Mouse (Mus musculus) retina, postnatal 1 day (tissue): ENCODE results near the gene Kcnma1.
A peak's percentile ranks its signal among the peaks of the same experiment; 100 is the strongest.

Source experiments
- DNase-seq: peaks from one replicate; pipeline ENCODE4 v3.0.0-alpha.2; 2012

The Kcnma1 gene

DNA sequence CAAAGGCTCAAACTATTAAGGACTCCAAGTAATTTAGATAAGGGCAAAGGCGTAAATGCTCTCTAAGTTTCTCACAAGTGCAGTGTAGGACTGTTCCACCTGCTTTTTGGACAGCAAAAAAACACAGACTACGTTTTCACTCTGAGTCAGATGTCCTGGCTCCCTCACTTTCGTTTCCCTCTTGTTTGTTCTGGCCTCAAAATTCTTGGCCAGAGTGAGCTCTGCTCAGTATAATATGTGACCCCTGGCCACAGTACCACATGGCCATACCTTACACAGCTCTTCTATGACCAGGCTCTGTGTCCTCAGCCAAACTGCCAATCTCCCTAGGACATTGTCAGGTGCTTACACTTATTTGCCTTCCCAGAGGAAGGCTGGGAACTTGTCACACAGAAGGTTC lies 241.6 kb downstream of the Kcnma1 start:
- no peak for DNase-seq

DNA sequence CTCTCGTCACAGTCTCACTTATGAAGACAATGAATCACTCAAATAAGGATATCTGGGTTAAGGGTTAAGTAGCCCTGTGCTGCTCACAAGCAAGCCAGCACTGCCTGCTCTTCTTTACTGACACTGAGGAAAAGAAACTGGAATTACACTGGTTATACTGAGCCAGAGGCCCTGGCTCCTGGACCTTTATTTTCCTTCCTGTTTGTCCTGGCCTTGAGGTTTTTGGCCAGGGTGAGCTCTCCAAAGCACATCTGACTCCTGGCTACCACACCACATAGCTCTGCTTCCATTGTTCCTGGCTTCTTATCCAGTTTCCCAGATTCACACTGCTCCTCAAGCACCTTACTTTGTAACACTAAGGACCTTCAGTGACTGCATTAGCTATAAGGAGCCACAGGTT lies 242.5 kb downstream of the Kcnma1 start:
- DNase-seq = no peak

DNA sequence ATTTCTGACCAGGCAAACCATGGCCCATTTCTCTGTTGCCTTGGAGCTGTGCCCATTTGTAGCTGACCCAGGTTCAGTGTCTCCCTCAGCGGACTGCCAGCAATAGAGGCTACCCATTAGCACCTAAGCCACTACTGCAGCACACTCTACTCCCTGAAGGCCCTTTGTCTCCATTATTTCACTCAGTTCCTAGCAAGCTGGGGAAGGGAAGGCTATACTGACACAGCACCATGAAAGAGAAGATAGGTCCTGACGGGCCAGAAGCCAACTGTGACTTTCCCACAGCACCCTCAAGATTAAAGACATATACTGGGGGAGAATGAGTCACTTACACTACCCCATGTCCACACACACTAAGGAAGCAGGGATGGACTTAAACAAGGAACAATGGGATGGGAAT lies 251.8 kb downstream of the Kcnma1 start:
- DNase-seq = no peak

DNA sequence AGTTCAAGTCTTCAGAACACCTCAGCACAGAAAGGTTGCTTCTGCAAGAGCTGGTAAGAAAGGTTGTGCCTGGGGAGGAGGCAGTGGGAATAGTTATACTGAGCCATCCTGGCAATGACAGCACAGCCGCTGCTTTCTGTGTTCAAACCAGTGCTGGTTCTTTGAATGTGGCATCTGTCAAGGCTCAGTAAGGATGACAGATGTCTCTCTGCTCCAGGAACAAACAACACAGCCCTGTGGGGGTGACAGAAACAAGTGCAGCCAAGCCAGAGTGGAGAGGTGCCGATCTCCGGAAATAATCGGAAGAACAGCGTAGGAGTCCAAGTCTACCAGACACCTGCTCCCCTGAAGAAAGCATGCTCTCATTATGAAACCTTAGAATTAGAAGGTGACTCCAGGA lies 254.7 kb downstream of the Kcnma1 start:
- no peak for DNase-seq

DNA sequence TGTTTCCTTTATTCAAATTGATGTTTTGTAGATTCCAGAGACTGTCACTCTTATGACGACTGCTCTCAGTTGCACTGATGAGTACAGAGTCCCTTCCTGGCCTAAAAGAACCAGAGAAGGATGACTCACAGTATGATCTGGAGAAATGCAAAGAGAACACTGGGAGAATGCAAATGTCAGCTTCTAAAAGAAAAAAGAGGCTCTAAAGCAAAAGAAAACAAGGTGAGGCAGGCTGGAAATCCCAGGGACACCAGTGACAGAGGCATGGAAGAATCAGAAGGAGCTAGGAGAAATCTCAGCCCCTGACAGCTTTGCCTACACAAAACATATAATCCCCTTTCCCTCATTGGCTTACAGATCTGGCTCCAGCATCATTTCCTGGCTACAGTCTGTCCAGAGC lies 255.9 kb downstream of the Kcnma1 start:
- no peak for DNase-seq

DNA sequence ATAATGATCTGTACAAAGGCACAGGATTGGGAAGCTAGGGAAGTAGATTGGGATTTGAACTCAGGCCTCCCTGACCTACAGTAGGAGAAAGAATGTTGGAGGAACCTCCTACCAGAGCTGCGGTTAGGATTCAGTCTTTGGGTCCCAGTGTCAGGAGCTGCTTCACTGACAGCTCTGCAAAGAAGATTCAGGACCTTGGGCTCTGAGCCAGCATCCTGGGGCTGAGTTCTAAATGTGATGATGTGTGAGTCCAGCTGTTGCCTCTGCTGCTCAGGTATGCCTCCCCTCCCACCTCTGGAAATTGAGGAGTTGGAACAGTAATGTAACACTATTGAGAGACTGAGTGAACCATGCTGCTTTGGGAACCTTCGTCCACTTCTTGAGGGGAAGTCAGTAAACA lies 266.3 kb downstream of the Kcnma1 start:
- no peak for DNase-seq

DNA sequence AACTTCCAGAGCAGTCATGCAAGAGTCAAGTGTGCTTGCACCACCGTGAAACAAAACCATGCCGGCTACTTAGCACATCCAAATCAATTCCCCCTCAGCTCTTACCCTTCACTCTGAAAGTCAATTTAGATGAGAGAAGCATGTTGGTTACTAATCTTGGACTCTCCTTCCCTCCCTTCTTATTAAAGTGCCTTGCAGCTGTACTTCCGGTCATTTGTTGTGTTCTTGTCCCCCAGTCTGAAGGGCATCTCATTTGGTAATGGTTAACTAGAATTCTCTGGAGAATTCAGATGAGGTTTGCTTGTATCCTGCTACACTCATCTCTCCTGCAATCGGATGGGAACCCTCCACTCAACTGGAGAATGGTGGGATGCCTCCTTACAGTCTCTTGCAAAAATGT lies 267.3 kb downstream of the Kcnma1 start:
- DNase-seq = no peak

DNA sequence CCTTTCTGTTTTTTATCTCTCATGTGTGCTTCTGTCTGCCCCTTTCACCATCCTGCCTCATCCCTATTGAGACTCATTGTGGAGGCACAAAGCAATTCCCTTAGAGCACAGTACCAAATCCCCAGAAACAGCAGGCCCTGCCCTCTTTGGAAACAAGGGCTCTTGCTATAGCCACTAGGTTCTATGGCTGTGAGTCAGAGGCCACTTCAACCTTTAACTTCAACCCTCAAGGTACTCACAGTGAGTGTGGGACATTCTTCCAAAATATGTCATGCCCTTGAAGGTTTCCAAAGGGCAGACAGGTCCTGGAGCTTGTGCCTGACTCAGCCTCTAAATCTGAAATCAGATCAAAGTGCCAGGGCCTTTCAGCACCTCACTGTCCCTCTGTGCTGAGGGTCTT lies 272.8 kb downstream of the Kcnma1 start:
- DNase-seq = no peak

DNA sequence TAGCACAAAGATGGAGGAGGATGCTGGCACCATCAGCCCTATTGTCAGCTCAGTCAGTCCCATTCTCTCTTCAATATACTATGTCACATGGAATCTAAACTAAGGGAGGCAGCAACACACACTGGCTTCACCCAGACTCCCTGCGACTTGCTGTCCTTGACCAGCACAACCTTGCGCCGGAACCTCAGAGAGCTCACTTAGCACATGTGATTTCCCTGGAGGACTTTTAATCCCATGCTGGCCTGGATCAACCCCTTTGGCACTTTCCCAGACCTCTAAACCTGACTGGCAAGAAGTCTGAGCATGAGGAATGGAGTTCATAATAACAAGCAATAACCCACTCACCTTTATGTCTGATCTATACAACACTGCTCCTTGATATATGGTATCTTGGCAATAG lies 280.1 kb downstream of the Kcnma1 start:
- no peak for DNase-seq

DNA sequence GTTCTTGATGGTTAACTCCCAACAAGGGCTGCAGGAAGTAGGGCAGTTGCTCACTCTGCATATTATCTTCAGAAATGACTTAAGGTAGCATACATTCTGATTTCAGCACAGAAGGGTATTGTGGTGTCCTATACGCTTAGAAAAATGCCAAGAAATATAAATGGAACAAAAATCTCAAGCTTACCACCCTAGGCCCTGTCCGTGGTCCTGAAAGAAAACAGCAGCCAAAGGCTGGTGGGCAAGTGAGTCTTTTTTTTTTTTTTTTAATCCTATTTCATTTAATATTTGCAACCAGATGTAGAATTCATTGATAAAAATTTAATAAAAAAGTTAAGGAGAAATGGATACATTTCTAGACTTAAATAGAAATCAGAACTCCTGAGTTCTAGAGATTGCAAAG lies 284.9 kb downstream of the Kcnma1 start:
- DNase-seq = peak; percentile 28

DNA sequence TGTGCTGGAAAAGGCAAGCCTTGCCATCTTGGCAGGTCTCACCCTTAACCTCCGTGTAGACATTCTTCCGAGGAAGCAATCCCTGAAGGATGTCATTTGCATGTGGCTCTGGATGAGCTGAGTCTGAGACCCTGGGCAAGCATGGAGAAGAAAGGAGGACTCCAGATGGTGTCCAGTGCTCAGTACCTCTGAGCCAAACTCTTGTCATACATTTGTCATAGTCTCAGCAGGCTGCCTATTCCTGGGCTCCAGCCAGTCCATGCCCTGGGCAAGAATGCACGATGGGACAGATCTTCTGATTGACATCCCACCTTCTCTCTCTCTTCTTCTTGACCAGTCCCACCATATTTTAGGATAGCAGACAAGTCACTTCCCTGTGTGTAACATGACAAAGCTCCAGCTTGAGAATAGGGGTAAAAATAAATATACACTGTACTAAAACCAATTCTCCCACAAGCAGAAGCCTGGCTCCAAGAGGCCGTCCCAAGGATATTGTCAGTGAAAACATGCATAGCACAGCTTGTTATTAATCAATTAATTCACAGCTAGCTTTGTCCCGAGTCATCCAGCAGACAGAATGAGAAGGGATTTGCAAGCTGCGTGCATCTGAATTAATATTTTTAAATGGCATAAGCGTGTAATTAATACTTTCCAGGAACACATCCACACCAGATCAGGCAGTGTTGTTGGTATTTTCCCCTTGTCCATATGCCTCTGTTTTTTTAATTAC lies 290.4 kb downstream of the Kcnma1 start:
- peak; percentile 29 for DNase-seq

DNA sequence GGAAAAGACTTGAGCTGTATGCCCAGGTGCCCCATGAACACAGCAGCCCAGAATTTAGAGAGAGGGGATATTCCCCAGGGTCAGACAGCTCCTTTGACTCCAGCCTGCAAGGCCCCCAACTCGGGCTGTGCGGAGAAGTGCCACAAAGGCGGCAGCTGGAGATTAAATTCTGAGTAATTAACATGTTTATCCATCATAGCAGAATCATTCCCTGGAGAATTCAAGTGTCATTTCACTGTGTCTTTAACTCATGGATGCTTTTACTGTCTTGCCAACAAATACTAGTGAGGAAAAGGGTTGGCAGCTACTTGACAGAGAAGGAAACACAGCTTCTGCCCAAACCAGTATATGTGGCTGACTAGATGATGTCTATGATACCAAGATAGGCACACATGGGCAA lies 295.0 kb downstream of the Kcnma1 start:
- no peak for DNase-seq

DNA sequence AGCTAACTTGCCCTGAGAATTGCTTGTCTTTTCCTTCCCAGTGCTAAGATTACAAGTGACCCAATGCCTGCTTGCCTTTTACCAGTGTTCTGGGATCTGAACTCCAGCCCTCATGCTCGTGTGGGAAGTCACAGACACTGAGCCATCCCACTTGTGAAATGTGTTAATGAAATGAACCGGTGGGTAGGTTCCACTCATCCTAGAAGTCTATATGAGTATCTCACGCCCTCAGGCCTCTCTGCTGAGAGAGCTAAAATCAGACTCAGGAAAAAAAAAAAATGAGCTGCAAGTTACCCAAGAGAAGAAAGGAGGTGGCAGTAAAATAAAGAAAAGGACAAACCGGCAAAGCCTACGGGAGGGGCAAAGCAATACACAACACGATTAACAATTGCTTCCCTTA lies 295.6 kb downstream of the Kcnma1 start:
- DNase-seq = no peak

DNA sequence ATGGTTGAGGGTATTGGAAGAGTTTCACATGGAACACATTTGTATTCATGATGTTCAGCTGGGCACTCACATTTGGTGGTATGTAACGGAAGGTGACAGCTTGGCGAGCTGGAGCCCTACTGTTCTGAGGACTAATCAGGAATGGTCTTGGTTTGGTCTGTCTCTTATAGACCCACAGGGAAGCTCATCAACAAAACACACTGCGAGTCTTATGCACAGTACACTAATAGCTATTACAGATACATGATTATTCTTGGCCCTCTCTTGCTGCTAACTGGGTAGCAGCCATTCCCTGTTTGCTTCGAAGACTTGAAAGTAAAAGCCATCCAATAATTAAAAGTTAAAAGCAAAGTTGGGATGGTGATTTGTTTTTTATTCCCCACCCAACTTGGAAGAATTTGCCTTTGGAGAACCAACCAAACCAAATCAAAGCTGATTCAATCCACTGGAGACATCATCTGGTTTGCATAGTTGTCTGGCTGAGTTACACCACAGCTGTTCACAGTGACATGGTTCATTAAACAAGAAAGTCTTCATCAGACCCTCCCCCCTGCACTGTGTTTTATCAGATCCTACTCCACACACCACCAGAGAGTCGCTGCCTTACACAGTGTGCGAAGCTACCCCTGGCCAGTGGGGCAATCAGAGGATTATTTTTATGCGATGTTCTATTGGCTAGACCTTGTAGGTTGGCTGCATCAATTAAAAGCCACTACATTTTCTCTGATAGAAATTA lies 299.7 kb downstream of the Kcnma1 start:
- peak; percentile 57 for DNase-seq

DNA sequence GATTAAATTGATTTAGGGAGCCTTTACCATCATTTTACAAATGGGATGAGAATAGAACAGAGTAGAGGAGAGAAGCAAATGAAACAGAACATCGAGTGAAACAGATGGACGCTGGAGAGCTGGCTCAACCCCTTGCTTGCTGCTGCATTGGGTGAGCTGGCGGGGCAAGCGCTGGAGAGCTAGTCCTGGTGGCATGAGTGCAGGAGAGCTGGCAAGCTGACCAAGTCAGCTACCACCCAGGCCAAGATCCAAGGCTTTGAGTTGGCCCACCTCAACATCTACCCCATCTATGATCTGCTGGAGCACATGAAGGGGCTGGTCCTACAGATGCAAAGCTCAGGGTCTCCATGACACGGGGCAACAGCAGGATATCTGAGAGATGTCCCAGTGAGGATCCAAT lies 301.4 kb downstream of the Kcnma1 start:
- no peak for DNase-seq

DNA sequence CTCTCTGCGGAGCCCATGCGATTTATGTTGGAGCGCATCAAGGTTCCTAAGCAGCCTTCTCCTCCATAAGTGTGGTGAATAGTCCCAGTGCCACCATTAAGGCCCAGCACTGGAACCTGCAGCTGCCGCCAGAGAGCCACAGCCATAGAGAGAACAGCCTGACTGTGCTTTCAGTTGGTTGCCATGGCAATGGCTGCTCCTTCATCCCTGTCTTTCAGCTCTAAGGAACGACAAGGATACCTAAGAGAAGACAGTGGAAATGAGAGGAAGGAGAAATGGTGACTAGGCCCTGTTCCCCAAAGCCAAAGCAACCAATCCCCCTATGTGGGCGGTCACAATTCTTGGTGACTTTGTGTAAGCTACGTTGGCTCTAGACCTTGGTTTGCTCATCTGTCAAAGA lies 303.3 kb downstream of the Kcnma1 start:
- DNase-seq = no peak

DNA sequence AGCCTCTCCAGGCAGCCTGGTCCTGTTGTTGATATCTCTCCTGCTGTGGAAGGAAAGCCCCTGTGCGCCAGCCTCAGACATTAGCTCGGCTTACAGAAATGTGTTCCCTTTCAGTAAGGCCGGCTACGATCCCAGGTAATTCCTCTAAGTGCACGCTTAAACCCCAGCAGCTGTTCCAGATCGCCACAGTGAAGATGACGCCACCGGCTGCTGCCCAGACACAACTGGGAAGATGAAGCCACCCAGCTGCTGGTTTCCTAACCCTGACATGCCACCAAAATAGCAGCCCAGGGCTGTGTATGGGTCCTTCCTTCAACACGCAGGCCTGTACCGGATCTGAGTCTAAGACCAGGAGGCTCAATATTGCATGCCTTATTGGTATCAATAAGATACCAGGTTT lies 307.5 kb downstream of the Kcnma1 start:
- peak; percentile 36 for DNase-seq

DNA sequence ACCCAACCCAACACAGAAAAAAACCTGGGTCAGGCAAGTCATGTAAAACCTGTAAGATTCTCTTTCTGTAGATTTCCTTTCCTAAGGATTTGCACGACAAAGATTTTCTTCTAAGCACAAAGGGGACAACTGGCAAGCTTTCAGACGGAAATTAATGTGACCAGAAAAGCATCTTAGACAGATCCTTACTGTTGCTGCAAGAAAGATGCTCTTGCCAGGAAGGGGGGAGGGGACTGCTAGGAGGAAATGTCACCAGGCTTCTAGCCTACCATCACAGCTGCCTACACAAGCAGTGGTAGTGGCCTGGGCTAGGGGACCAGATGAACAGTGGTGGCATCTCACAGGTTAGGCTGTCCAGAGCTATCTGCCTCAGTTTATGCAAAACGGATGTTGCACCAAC lies 308.6 kb downstream of the Kcnma1 start:
- no peak for DNase-seq

DNA sequence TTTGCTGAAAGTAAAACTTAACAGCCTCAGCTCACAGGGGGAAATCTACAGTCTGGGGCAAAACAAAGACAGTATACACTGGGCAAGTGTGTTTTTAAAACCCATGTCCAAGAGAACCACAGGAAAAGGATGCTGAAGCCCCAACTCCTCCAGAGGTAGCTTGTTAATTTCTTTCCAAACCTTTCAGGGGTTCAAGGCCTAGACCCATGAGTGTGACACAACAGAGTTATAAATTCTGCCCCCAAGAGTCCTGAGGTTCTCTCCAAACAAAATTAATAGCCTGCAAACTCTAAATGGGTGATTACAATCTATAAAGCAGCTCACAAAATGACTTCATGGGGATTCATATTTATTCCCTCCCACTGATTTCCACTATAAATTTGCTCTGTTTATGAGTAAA lies 310.0 kb downstream of the Kcnma1 start:
- no peak for DNase-seq

DNA sequence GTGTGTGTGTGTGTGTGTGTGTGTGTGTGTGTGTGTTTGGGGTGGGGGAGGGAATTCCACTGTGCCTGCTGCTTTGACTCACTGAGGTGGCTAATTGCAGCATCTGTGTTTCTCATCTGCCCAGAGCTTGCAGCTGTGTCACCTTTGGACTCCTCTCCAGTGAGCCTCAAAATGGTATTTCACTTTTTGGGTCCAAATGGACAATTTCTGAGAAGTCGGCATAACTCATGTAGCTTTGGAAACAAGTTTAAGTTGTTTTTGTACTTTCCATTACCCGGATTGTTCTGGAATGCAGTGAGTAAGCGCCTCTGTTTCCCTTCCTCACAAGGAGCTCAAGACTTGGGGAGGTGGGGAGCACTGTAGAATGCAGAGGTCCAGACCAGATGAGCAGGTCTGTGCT lies 317.9 kb downstream of the Kcnma1 start:
- DNase-seq = no peak

DNA sequence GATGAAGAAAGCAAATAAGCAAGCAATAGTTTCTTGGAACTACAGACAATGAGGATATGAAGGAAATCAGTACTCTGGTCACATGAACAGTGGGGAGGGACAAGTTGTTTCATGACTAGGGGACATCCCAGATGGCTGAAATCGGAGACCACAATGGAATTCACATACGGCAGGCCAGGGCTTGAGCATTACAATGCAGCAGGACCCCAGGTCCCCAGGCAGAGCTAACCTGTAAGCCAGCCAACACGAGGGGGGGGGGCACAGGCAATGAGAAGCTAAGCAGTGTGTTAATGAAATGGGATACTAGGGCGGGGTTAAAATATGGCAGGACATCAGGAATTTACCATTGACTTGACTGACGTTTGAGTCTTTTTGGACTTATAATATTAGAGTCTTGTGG lies 324.6 kb downstream of the Kcnma1 start:
- no peak for DNase-seq

DNA sequence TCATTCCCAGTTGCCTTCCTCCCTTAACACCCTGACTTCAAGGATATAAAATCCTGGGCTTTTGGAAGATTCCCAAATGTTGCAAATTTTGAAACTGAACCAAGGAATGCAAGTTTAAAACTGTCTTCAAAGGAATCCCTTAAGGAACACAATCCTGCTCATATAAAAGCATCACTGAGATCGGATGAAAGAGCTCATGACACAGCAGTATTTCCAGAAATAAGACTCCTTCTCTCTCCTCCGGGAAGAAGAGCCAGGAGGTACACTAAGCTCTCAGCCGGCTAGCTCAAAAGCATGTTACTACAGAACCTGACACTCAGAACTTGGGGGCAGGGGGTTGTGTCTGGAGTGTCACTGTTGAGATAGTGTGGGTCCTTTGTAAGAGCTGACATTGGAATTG lies 325.8 kb downstream of the Kcnma1 start:
- DNase-seq = no peak

DNA sequence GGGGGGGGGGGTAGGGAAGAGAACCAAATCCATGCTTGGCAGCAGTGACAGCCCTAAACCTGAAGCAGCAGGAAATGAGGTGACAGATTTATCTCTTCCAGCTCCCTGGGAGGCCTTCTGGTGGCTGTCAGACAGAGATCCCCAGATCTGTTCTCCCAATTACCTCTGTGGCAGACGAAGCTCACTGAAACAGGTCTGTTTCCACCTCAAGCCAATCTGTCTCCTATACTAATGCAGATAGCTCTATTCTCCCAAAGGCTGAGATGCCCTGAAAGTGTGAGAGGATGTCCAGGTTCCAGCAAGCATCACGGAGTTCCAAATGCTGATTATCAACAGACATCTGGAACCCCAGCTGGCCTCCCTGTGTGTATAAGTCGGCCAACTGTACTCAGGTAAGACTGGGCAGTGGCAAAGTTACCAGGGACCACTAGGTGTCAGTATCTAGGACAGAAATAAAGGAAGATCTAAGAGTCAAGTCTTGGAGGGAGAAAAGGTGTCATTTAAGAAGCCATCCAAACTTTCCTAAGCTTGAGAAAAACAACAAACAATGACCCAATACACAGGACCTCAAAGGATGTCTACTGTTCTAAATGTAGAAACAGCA lies 329.7 kb downstream of the Kcnma1 start:
- peak; percentile 5 for DNase-seq

DNA sequence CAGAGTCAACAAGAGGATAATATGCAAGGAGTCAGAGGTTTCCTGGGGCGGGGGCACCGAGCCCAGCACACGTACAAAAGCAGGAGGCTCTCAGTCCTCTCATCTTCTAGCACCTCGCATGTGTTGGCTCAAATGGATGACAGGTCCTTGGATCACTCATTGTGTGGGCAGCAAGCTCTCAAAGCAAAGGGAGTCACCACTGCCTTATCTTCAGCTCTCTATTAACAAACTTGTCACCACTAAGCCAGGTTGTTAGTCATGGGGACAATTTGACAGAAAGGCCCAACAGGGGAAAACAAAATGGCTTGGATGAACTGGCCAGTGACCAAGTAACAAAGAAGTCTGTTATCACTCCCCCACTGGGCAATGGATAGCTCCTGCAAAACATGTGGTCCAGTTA lies 331.5 kb downstream of the Kcnma1 start:
- no peak for DNase-seq
